Mouse (Mus musculus) cortical plate, adult 2 months (tissue): ENCODE results near the gene Trak2. TPM values are rescaled to one million over a fixed set of nuclear protein-coding genes. Genes with fewer than 3 reads are reported as not detected.
"Not testable (repeated sequence)": the region's sequence is repeated elsewhere in the genome, so short reads cannot be mapped to it uniquely, and the experiment has no call there.

ENCODE experiments used
- H3K27ac ChIP-seq: fragments of 200-500 bp; 2 replicates; pipeline ENCODE4 v1.5.1; 2012; ENCODE audit warnings: low read length, control low read depth, inconsistent platforms; ENCODE audit not compliant: insufficient read depth
- H3K4me1 ChIP-seq: fragments of 200-500 bp; 2 replicates; pipeline ENCODE4 v1.6.1; 2011; ENCODE audit warnings: low read length; ENCODE audit not compliant: control insufficient read depth, insufficient read depth
- H3K4me3 ChIP-seq: fragments of 200-500 bp; 2 replicates; pipeline ENCODE4 v1.5.1; 2011; ENCODE audit warnings: mild to moderate bottlenecking, low read length, control low read depth; ENCODE audit not compliant: insufficient read depth
- CTCF ChIP-seq: fragments of 200-500 bp; IDR thresholded peaks from 2 replicates; pipeline ENCODE4 v1.5.1; 2011; ENCODE audit warnings: mild to moderate bottlenecking, control low read depth, low read length; ENCODE audit not compliant: insufficient read depth; ENCODE audit errors: extremely low read depth
- POLR2A ChIP-seq: fragments of 200-500 bp; IDR thresholded peaks from 2 replicates; pipeline ENCODE4 v1.6.1; 2011; ENCODE audit warnings: mild to moderate bottlenecking, low read length, control low read depth; ENCODE audit not compliant: insufficient read depth; ENCODE audit errors: extremely low read depth
- polyA plus RNA-seq: library from polyadenylated mRNA; depleted of rRNA; stranded (reverse); fragments of >200 nt; gene quantifications from 2 replicates; pipeline ENCODE4 v1.2.3, GENCODE M21; 2012

Trak2 gene
- polyA plus RNA-seq, 1 experiment = 81.2 TPM

DNA sequence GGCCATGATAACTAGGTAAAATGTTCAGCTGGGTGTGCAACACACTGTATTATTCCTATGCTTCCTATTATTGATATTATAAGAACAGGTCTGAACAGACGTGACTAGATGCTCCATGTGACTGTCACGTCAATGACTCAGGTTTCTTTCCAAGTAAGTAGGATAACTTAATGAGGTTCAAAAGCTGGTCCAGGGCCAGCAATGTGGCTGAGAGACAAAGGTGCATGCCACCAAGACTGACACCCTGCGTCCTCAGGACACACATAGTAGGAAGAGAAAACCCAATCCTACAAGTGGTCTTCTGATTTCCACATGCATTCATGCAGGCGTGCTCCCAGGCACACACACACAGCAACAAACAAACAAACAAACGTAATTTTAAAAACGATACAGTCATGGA is 2.1 kb downstream of the Trak2 start:
- TF ChIP-seq POLR2A = no peak
- TF ChIP-seq CTCF = no peak
- no peak overlapping the region for H3K4me3 ChIP-seq
- H3K4me1 ChIP-seq = peaks cover 7% of the 10 kb centered on the region
- H3K27ac ChIP-seq = no peak overlapping the region

DNA sequence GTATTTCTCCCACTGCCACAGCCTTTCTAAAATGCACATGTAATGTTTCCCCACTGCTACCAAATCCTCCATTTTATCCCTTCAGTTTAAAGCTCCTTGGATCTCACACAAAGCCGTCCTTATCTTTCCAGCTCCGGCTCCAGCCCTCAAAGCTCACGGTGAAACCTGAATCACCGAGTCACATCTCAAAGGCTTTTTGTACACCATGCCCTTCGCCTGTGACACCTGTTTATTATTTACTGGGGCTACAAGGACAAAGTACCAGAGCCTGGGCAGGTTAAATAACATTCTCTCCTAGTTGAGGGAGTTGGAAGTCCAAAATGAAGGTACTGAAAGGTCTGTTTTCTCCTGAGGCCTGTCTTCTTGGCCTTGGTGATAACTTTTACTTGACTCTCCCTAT is 3.2 kb downstream of the Trak2 start:
- Histone ChIP-seq H3K4me3 (no peak overlapping the region), H3K27ac (no peak overlapping the region), H3K4me1 (peaks cover 7% of the 10 kb centered on the region)
- TF ChIP-seq POLR2A (no peak), CTCF (no peak)

DNA sequence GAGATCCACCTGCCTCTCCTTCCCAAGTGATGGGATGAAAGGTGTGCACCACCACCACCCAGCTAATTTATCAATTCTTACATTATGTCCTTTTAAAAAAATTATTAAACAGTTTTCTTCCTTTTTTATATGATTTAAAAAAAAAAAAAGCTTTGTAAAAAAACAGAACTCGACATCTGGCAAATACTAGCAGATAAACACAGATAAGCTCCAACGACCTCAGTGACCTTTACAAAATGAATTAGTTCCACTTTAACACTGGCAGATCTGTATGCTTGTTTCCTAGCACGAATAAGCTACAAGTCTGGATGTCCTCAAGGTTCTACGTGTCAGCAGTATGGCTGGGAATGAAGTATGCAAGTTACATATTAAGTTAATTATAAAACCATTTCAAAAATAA is 5.7 kb downstream of the Trak2 start:
- no peak for TF ChIP-seq POLR2A
- no peak for TF ChIP-seq CTCF
- H3K27ac ChIP-seq = no peak overlapping the region
- peaks cover 7% of the 10 kb centered on the region for H3K4me1 ChIP-seq
- H3K4me3 ChIP-seq = no peak overlapping the region

DNA sequence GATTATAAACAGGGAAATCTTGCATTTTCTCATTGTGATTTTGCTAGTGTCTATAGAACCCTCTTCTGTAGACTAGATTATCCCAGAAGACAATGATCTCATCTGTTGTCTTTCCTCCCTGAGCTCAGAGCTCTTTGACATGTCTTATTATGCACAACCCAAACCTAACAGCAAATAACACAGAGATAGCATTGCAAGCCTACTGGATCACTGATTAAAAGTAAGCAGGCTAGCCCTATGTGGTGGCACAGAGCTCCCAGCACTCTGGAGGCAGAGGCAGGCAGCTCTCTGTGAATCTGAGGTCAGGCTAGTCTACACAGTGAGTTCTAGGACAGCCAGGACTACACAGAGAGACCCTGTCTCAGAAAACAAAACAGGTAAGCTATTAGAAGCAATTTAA is 10.4 kb downstream of the Trak2 start:
- H3K4me1 ChIP-seq = peaks cover 2% of the 10 kb centered on the region; the same call in 1 of the 2 replicates
- no peak overlapping the region for H3K27ac ChIP-seq
- TF ChIP-seq CTCF (no peak), POLR2A (no peak)
- H3K4me3 ChIP-seq = no peak overlapping the region

DNA sequence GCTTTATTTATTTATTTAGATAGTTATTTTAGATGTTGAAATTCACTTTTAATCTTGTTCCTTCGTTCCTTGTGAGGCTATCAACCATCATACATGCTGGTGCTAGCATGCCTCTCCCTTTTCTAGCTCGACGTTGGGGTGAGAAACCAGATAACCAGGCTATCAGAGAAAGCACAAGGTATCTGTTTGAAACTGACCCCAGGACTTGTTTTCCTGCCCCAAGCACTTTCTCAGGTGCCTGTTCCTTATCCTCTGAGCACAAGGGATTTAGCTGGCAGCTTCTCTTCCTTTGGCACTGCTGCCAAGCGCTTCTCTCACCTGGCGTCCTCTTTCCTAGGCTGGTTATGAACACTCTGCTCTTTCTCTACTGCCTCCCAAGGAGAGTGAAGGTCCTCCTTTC is 10.8 kb downstream of the Trak2 start:
- no peak overlapping the region for H3K4me3 ChIP-seq
- TF ChIP-seq CTCF = no peak
- no peak for TF ChIP-seq POLR2A
- peaks cover 3% of the 10 kb centered on the region; the same call in 1 of the 2 replicates for H3K4me1 ChIP-seq
- no peak overlapping the region for H3K27ac ChIP-seq

DNA sequence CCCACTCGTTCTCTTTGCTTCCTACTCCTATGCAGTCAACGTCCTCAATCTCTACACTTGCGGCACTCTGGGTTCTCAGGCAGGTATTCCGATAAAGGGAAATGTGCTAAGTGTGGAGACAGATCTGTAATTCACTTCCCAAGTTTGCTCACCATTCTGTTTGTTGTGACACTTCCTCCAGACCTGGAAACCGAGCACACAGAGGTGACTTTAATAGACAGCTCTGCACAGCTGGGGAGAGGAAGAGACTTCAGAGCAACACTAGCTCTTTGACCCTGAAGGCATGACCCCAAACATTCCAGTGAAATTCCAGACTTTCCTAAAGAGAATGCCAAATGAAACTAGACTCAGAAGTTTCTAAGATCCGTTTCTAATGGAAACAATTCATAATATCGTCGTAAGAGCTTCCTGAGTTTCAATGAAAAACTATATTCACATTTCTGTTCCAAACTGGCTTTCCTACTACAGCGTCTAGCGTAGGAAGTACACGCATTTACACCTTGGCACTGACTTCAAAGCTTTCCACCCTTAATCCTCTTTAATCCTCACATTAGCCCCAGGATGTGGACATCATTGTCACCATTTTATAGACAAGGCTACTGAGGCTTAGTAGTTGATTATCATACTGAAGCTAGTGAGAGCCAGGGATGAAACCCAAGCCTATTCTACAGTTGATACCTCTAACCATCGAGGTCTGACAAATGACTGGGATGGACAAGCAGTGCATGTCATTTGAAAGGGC is 11.9 kb downstream of the Trak2 start:
- TF ChIP-seq POLR2A (no peak), CTCF (no peak)
- no peak overlapping the region for H3K27ac ChIP-seq
- H3K4me1 ChIP-seq = peaks cover 3% of the 10 kb centered on the region; the same call in 1 of the 2 replicates
- H3K4me3 ChIP-seq = no peak overlapping the region

DNA sequence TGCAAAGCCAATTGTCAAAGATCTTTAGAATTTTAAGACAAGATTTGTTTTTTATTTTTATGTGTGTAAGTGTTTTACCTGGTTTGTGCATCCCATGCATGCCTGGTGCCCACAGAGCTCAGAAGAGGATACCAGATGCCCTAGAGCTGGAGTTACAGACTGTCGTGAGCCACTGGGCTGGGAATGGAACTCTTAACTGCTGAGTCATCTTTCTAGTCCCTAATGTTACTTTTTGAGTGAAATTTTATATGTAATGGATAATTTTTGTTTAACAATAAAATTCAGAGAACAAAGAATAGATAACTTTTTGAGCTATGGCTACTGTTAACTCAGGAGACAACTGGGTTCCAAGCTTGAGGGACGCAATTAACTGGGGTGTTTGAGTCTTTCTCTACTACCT is 13.5 kb downstream of the Trak2 start:
- H3K4me3 ChIP-seq = no peak overlapping the region
- no peak for TF ChIP-seq POLR2A
- no peak for TF ChIP-seq CTCF
- no peak overlapping the region for H3K27ac ChIP-seq
- H3K4me1 ChIP-seq = peaks cover 3% of the 10 kb centered on the region; the same call in 1 of the 2 replicates

DNA sequence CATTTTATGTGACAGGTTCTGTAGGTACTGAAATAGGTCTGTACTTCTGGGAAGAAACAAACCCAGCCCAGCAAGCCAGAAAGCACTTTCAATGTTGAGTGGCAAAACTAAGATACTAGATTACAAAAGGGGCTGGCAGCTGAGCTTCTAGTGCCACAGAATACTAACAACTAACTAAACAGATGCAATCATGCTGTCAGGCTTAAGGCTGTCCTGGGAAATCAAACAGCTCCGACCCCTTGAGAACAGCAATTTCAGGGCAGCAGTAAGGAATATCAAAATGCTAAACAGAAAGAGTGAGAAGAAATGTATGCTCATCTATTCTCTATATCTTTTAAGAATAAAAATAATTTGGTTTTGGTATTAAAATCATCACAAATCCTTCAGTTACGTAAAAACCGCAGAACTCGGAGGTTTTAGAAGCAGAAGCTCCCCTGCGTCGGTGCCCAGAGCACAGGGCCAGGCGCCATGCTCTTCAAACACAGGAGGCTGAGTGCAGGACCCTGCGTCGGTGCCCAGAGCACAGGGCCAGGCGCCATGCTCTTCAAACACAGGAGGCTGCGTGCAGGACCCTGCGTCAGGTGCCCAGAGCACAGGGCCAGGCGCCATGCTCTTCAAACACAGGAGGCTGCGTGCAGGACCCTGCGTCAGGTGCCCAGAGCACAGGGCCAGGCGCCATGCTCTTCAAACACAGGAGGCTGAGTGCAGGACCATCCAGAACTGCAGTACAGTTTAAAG is 14.3 kb downstream of the Trak2 start:
- H3K27ac ChIP-seq, H3K4me1 ChIP-seq, H3K4me3 ChIP-seq: not testable (repeated sequence)

DNA sequence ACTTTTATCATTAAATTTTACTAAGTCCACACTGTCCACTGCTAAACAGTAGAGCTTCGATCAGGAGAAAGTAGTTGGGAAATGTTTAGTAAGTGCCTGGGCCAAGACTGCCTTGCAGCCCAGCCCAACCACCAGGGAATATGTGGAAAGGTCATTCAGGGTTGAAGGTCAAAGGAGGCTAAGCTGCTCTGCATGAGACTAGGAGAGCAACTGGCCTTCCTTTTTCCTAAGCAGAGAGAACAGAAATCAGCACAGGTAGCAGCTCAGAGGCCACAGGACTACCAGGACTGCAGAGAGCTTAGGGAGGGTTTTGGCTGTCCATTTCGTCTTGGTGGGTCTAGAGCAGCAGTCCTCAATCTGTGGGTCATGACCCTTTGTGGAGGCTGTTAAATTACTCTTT is 15.3 kb downstream of the Trak2 start:
- no peak overlapping the region for H3K27ac ChIP-seq
- TF ChIP-seq POLR2A = no peak
- TF ChIP-seq CTCF = no peak

DNA sequence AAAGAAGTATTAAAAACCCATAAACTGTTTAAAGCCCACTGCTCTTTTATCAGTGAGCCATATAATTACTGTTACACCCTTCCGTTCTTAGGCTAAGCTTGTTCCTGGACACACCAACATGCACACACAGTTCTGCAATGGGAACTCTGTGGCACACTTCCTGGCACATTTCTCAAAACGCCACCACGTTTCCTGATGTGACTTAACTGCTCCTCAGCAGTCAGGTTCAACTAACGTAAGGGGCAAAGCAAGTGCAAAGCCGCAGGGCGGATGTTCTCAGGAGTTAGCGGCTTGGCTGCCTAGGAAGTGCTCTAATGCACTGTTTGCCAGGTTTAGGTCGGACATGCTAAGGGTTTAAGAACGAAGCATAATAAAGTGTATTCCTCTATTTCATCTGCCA is 17.0 kb downstream of the Trak2 start:
- TF ChIP-seq CTCF (no peak), POLR2A (no peak)
- Histone ChIP-seq H3K27ac (no peak overlapping the region), H3K4me1 (peaks cover 4% of the 10 kb centered on the region; the same call in 1 of the 2 replicates)

More for the DNA sequence above, 15.3 kb downstream of the Trak2 start:
- H3K4me1 ChIP-seq = peaks cover 4% of the 10 kb centered on the region; the same call in 1 of the 2 replicates
- no peak overlapping the region for H3K4me3 ChIP-seq

More for the DNA sequence above, 17.0 kb downstream of the Trak2 start:
- H3K4me3 ChIP-seq = no peak overlapping the region
